Mouse (Mus musculus) liver, adult 2 months (tissue): ENCODE measurements at regions not wholly inside any gene's neighbourhood (a gene's known extent, or its start where the extent isn't known, plus 50 kb on each side); places are given as distances from the start of the nearest gene placed in this dataset.

ENCODE experiments used
- CTCF ChIP-seq: fragments of 200-500 bp; IDR thresholded peaks from 2 replicates; pipeline ENCODE4 v1.5.1; 2011; ENCODE audit warnings: low read depth, low read length, control low read depth
- POLR2A ChIP-seq: fragments of 200-500 bp; IDR thresholded peaks from 2 replicates; pipeline ENCODE4 v1.6.1; 2011; ENCODE audit warnings: low read length, control low read depth; ENCODE audit not compliant: insufficient read depth; ENCODE audit errors: extremely low read depth

- TF ChIP-seq CTCF (no peak), POLR2A (no peak)
Measured at GRCm38 (mm10) chr5:75451081-75451480, 123.6 kb upstream of the Kit start.
